Mouse (Mus musculus) heart, adult 8-10 months (tissue): ENCODE measurements around the gene Prr5. TPM values are rescaled to one million over a fixed set of nuclear protein-coding genes. Genes with fewer than 3 reads are reported as not detected.

ENCODE experiments used
- DNase-seq: peaks from one replicate; pipeline ENCODE4 v3.0.0; 2022; ENCODE audit warnings: low spot score
- total RNA-seq, 4 experiments: library from RNA; stranded (reverse); gene quantifications; 2 replicates each; pipeline ENCODE4 v1.2.4; 2022

Prr5 gene
- total RNA-seq, 4 experiments from 2014 or later = 2.5 to 4.3 (median 3.1) TPM

DNA sequence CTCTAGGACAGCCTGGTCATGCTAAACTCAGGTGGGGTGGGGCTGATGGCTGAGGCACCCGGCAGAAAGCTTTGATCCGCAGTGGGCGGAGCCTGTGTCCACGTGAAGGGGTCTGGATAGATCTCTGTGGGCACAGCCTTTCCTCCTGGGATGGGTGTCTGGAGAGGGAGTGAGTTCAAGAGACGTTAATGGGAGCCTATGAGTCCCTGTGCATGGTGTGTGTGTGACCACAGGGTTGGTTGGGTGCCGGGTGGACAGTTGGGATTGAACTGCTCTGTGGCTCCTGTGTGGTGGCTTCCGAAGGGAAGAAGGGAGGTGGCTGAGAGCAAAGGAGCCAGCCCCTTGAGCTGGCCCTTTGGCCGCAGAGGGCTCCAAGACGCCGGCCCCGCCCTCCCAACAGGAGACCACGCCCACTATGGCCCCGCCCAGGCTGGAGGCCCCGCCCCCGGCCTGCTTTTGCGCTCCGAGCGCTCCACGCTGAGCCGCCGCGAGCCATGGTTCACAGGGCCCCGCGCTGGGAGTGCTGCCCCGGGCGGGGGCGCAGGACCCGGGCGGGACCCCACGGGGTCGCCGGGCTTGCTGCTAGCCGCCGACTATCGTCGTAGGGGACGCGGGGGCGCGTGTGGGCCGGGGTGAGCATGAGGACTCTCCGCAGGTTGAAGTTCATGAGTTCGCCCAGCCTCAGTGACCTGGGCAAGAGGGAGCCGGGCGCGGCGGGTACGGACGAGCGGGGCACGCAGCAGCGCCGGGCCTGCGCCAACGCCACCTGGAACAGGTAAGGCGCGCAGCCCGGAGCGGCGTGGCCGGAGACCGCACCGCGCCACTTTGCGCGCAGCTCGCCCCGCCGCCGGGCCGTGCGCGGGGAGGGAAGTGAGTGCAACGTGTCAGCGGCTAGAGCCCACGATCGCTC, 11.4 kb downstream of the Prr5 start:
- peak; percentile 91 for DNase-seq

DNA sequence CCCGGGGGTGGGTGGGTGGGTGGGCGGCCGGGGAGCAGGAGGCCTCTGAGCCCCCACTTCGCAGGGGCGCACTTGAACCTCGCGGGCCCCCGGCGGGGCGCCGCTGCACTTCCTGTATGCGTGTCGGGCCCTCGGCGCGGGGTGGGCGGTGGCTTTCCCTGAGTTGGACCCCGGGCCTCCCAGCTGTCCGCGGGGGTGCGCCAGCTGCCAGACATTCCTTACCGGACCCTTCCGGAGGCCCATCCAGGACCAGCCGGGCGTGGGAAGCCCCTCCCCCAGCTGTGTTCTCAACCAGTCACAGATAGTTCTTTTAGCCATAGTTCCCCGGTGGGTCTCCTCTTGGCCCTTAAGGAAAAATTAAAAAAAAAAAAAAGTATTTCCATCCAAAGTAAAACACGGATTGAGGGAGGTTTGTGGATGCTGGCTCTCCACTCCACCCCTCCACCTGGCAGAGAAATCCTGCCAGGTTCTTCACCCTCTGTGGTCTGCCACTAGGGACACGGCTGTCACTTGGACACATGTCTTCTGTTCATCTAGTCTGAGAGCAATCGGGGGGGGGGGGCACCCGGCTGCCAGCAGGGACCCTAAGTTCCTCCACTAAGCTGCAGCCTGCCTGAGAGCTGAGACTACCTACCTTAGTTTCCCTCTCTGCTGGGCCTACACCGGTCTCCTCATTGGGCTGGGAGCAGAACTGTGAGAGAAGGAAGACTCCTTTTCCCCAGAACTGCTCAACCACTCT, 12.2 kb downstream of the Prr5 start:
- peak; percentile 31 for DNase-seq

DNA sequence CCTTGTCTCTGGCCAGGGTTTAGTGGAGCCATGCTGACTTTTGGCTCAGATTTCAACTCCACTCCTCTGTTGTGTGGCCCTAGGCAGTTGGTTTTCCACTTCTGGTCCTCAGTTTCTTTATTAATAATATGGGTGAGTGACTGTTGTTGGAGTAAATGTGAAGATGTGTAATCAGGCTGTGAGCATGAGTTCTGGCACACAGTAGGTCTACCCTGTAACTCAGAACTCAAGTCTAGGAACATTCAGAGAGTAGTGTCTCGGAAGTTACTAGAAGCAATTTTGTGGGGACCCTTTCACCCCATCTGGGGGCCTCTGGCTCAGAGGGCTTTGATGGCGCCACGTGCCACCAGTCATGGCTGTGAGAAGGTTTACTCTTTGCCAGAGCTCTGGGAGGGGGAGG, 12.8 kb downstream of the Prr5 start:
- DNase-seq = no peak

DNA sequence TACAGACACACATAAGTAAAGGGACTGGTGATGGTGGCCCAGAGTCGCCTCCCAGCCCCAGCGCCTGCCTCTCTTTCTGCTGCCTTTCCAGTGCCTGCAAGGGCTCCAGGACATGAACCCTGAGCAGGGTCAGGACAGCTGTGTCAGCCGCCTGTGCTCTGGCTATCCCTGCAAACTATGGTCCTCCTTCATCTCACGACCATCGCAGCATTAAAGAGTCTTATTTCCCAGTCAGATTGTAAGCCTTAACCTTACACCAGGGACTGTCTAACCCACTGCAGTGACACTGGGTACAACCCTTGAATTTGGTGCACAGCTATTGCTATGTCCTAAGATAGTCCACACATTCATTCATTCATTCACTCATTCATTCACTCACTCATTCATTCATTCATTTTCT, 13.4 kb downstream of the Prr5 start:
- no peak for DNase-seq

- DNase-seq = no peak
Measured at GRCm38 (mm10) chr15:84684520-84684919, 15.1 kb downstream of the Prr5 start.

- DNase-seq = peak; percentile 42
Measured at GRCm38 (mm10) chr15:84685417-84685816, 16.0 kb downstream of the Prr5 start.

DNA sequence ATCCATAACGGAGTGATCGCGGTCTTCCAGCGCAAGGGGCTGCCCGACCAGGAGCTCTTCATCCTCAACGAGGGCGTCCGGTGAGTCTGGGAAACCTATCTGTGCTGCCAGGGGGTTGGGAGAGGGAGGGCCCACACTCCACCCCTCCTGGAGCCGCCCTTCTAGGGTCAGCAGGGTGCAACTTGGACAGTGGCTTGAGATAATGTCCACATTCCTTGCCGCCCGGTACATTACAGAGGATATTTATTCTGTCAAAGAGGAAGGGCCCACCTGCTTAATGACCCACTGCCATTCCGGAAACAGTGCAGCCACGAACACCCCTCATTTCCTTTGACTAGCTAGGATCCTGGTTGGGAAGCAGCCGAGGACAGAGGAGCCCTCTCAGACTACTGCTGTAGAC, 18.5 kb downstream of the Prr5 start:
- DNase-seq = peak; percentile 38

GRCm38 (mm10) chr15:84689356-84689755, 19.9 kb downstream of the Prr5 start:
- no peak for DNase-seq

- no peak for DNase-seq
Measured at GRCm38 (mm10) chr15:84691513-84691912, 22.1 kb downstream of the Prr5 start.

- DNase-seq = no peak
Measured at GRCm38 (mm10) chr15:84692645-84693044, 23.2 kb downstream of the Prr5 start.

DNA sequence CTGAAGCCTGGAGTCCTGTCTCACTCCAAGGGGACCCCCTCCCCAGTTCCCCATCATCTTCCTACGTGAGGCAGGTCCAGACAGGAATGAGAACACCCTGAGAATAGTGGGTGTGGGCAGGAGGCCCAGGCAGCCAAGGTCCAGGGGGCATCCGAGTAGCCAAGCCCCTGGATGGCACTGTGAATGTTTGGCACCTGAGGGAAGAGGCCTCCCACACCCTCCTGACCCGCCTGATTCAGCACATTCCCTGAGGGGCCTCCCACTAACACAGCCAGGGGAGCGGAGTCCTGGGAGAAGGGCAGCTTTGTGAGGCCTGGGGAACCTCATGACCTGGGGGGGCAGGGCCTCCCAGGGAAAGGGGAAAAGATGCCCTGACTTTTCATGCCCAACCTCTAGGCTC, 26.6 kb downstream of the Prr5 start:
- no peak for DNase-seq

GRCm38 (mm10) chr15:84697611-84698011, 28.2 kb downstream of the Prr5 start:
- peak; percentile 70 for DNase-seq

GRCm38 (mm10) chr15:84698189-84698588, 28.8 kb downstream of the Prr5 start:
- no peak for DNase-seq

DNA sequence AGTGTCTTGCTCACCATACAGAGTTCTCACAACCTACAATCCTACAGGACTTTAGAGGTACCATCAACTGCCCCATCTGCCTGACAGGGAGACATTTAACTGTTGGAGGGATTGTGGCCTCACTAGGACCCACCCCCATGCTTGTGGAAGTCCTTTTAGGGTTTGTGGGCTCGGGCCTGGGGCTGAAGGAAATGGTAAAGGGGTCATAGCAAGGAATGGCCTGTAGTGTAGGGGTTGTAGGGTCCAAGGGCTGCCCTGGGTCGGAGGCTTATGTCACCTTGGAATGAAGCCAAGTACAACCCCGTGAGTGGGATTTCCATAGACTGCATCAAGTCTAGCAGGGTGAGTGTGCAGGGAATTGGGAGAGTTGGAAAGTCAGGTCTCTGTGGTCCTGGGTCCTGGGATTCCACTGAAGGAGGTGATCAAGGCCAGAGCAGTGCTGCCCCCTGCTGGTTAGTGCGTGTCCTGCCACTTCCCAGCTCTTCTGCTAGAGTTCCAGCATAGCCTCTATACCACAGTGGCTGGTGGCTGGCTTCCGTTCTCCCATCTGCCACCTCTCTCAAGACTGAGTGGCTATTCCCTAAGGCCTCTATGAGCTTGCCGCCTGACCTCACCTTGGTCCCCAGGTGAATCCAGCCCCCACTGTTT, 30.9 kb downstream of the Prr5 start:
- peak; percentile 58 for DNase-seq

- peak; percentile 60 for DNase-seq
Measured at GRCm38 (mm10) chr15:84701947-84702346, 32.5 kb downstream of the Prr5 start.

DNA sequence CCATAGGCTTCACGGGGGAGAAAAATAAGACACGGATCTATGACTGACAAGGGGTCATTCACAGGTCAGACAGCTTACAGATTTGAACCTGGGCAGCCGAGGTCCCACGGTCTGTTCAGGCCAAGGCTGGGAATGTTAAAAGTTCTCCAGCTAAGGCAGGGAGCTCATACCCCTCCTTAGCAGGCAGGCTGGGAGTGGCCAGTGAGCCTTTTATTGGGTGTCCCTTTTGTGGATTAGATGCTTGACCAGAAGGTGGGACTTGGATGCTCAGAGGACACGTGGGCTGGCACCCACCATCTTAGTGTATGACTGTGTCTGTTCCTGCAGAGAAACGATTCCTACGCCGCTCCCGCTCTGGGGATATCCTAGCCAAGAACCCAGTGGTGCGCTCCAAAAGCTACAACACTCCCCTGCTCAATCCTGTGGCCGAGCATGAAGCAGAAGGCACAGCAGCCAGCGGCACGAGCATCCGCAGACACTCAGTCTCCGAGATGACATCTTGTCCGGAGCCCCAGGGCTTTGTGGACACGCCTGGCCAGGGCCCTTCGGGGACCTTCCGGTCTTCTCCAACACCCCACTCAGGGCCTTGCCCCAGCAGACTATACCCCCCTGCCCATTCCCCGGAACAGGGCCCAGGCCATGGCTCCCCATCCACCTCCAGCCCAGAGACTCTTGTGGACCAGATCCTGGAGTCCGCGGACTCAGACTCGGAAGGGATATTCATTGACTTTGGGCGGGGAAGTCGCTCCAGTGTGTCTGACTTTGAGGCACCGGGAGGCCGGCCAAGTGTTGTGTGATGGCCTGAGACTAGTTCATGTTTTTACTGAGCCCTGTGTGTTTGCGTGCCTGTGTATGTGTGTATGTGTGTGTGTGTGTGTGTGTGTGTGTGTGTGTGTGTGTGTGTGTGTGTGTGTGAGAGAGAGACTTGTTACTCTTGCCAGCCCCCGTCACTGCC, 33.2 kb downstream of the Prr5 start:
- no peak for DNase-seq

GRCm38 (mm10) chr15:84703992-84704391, 34.6 kb downstream of the Prr5 start:
- no peak for DNase-seq

DNA sequence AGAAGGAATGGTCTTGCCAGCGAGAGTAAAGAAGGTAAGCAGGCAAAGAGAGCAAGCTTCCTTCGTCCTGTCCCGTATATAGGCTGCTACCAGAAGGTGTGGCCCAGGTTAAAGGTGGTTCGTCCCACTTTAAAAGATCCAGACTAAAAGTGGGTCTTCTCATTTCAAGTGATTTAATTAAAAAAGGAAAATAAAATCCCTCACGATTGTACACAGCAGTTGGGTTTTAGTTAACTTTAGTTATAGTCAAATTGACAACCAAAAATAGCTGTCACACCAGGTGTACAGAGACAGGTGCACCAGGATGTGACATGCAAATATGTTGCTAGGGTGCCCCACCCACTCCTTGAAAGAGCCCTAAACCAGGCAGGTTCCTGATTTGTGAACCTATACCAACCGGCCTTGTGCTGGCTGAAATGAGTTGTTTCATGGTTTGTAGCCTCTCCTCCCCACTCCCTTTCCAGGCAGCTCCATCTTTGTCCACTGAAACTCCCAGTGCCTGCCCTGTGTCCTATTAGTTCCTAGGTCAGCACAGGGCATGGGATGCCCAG, 36.0 kb downstream of the Prr5 start:
- DNase-seq = no peak

DNA sequence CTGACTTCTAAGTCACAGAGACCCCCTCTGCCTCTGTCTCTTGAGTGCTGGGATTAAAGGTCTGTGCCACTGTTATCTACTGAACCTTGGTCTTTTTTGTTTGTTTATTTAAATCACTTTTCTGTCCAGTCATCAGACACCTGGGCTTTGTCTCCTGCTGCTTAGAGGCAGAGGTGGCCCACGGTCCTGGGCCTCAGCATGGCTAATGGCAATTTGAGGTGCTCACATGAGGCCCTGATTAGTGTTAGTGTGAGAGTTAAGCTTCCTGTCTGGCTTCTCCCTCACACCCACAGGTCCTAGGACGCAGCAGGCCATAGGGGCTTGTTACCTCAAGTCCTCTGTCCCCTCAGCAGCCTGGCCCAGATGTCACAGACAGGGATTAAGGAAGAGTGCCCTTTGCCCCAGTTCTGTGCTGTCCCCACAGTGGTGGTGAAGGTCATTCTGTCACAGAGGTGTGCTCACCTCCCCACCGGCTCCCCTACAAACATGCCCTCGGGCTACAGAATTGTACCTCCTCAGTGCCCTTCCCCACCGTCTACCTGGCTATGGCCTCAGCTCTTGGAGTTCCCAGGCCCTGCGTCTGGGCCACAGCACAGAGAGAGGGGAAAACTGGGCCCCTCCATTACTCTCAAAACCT, 37.7 kb downstream of the Prr5 start:
- no peak for DNase-seq
